Mouse (Mus musculus): Measurements from ENCODE around the gene Dennd1a. TPM values are rescaled to one million over a fixed set of nuclear protein-coding genes. Genes with fewer than 3 reads are reported as not detected.
A peak's percentile ranks its signal among the peaks of the same experiment; 100 is the strongest.

Dennd1a gene
- polyA plus RNA-seq, 1 experiment: 44.5 TPM

- Histone ChIP-seq H3K4me3 (ENCODE audit: insufficient read depth, low read length) (no peak overlapping the region), H3K27ac (ENCODE audit: insufficient read depth, low read length) (peak overlapping the region; percentile 20), H3K4me1 (ENCODE audit: control insufficient read depth, insufficient read depth, low read length) (peaks cover 27% of the 10 kb centered on the region)
- no peak for TF ChIP-seq CTCF (IDR thresholded peaks at IDR 0.05; ENCODE audit: extremely low read depth, insufficient read depth, low read length)
- no peak for TF ChIP-seq POLR2A (IDR thresholded peaks at IDR 0.05; ENCODE audit: extremely low read depth, insufficient read depth, low read length)
These were observed 519.5 kb downstream of the Dennd1a start for GRCm38 (mm10) chr2:37767739-37768138.

GRCm38 (mm10) chr2:37767080-37767547, 520.1 kb downstream of the Dennd1a start:
- no peak for TF ChIP-seq POLR2A (IDR thresholded peaks at IDR 0.05; ENCODE audit: extremely low read depth, insufficient read depth, low read length)
- no peak for TF ChIP-seq CTCF (IDR thresholded peaks at IDR 0.05; ENCODE audit: extremely low read depth, insufficient read depth, low read length)
- H3K27ac ChIP-seq (ENCODE audit: insufficient read depth, low read length): peak overlapping the region; percentile 1; the same call in 1 of the 2 replicates
- no peak overlapping the region for H3K4me3 ChIP-seq (ENCODE audit: insufficient read depth, low read length)
- H3K4me1 ChIP-seq (ENCODE audit: control insufficient read depth, insufficient read depth, low read length): peaks cover 27% of the 10 kb centered on the region

- Histone ChIP-seq H3K27ac (ENCODE audit: insufficient read depth, low read length) (peak overlapping the region; percentile 82), H3K4me1 (ENCODE audit: control insufficient read depth, insufficient read depth, low read length) (peaks cover 27% of the 10 kb centered on the region), H3K4me3 (ENCODE audit: insufficient read depth, low read length) (no peak overlapping the region)
- TF ChIP-seq POLR2A (IDR thresholded peaks at IDR 0.05; ENCODE audit: extremely low read depth, insufficient read depth, low read length) (no peak), CTCF (IDR thresholded peaks at IDR 0.05; ENCODE audit: extremely low read depth, insufficient read depth, low read length) (no peak)
These were observed 521.0 kb downstream of the Dennd1a start for GRCm38 (mm10) chr2:37766027-37766761.

- no peak overlapping the region for H3K4me3 ChIP-seq (ENCODE audit: insufficient read depth, low read length)
- TF ChIP-seq CTCF (IDR thresholded peaks at IDR 0.05; ENCODE audit: extremely low read depth, insufficient read depth, low read length) (no peak), POLR2A (IDR thresholded peaks at IDR 0.05; ENCODE audit: extremely low read depth, insufficient read depth, low read length) (no peak)
- H3K4me1 ChIP-seq (ENCODE audit: control insufficient read depth, insufficient read depth, low read length): peaks cover 23% of the 10 kb centered on the region
- H3K27ac ChIP-seq (ENCODE audit: insufficient read depth, low read length): peak overlapping the region; percentile 82
These were observed 522.1 kb downstream of the Dennd1a start for GRCm38 (mm10) chr2:37765082-37765483.

GRCm38 (mm10) chr2:37764514-37764913, 522.7 kb downstream of the Dennd1a start:
- TF ChIP-seq POLR2A (IDR thresholded peaks at IDR 0.05; ENCODE audit: extremely low read depth, insufficient read depth, low read length): no peak
- no peak for TF ChIP-seq CTCF (IDR thresholded peaks at IDR 0.05; ENCODE audit: extremely low read depth, insufficient read depth, low read length)

GRCm38 (mm10) chr2:37763638-37764037, 523.6 kb downstream of the Dennd1a start:
- no peak overlapping the region for H3K27ac ChIP-seq (ENCODE audit: insufficient read depth, low read length)

More at GRCm38 (mm10) chr2:37764514-37764913, 522.7 kb downstream of the Dennd1a start:
- Histone ChIP-seq H3K4me3 (ENCODE audit: insufficient read depth, low read length) (no peak overlapping the region), H3K27ac (ENCODE audit: insufficient read depth, low read length) (peak overlapping the region; percentile 65), H3K4me1 (ENCODE audit: control insufficient read depth, insufficient read depth, low read length) (peaks cover 23% of the 10 kb centered on the region)

GRCm38 (mm10) chr2:37760633-37761032, 526.6 kb downstream of the Dennd1a start:
- Histone ChIP-seq H3K27ac (ENCODE audit: insufficient read depth, low read length) (0 out of 2 replicates have a peak overlapping the region, but pooled peaks have one; percentile 11), H3K4me3 (ENCODE audit: insufficient read depth, low read length) (no peak overlapping the region)

More at GRCm38 (mm10) chr2:37763638-37764037, 523.6 kb downstream of the Dennd1a start:
- peaks cover 23% of the 10 kb centered on the region for H3K4me1 ChIP-seq (ENCODE audit: control insufficient read depth, insufficient read depth, low read length)
- H3K4me3 ChIP-seq (ENCODE audit: insufficient read depth, low read length): no peak overlapping the region
- no peak for TF ChIP-seq CTCF (IDR thresholded peaks at IDR 0.05; ENCODE audit: extremely low read depth, insufficient read depth, low read length)
- no peak for TF ChIP-seq POLR2A (IDR thresholded peaks at IDR 0.05; ENCODE audit: extremely low read depth, insufficient read depth, low read length)

GRCm38 (mm10) chr2:37758343-37759015, 528.7 kb downstream of the Dennd1a start:
- Histone ChIP-seq H3K4me1 (ENCODE audit: control insufficient read depth, insufficient read depth, low read length) (0 out of 2 replicates have a peak, but pooled peaks cover 2% of the 10 kb centered on the region), H3K27ac (ENCODE audit: insufficient read depth, low read length) (no peak overlapping the region), H3K4me3 (ENCODE audit: insufficient read depth, low read length) (no peak overlapping the region)
- TF ChIP-seq CTCF (IDR thresholded peaks at IDR 0.05; ENCODE audit: extremely low read depth, insufficient read depth, low read length) (no peak), POLR2A (IDR thresholded peaks at IDR 0.05; ENCODE audit: extremely low read depth, insufficient read depth, low read length) (no peak)

More at GRCm38 (mm10) chr2:37760633-37761032, 526.6 kb downstream of the Dennd1a start:
- TF ChIP-seq POLR2A (IDR thresholded peaks at IDR 0.05; ENCODE audit: extremely low read depth, insufficient read depth, low read length): no peak
- TF ChIP-seq CTCF (IDR thresholded peaks at IDR 0.05; ENCODE audit: extremely low read depth, insufficient read depth, low read length): no peak
- peaks cover 7% of the 10 kb centered on the region; the same call in 1 of the 2 replicates for H3K4me1 ChIP-seq (ENCODE audit: control insufficient read depth, insufficient read depth, low read length)

- Histone ChIP-seq H3K4me3 (ENCODE audit: insufficient read depth, low read length) (no peak overlapping the region), H3K4me1 (ENCODE audit: control insufficient read depth, insufficient read depth, low read length) (0 out of 2 replicates have a peak, but pooled peaks cover 2% of the 10 kb centered on the region), H3K27ac (ENCODE audit: insufficient read depth, low read length) (no peak overlapping the region)
- TF ChIP-seq POLR2A (IDR thresholded peaks at IDR 0.05; ENCODE audit: extremely low read depth, insufficient read depth, low read length): no peak
These were observed 529.4 kb downstream of the Dennd1a start for GRCm38 (mm10) chr2:37757784-37758183.
